Mouse (Mus musculus) bone marrow, adult 2 months (tissue): ENCODE results near the gene Muc3.

ENCODE experiments used
- CTCF ChIP-seq: fragments of 200-500 bp; IDR thresholded peaks from 2 replicates; pipeline ENCODE4 v1.5.1; 2011; ENCODE audit warnings: low read length, control low read depth; ENCODE audit not compliant: control insufficient read depth, insufficient read depth
- POLR2A ChIP-seq: fragments of 200-500 bp; IDR thresholded peaks from 2 replicates; pipeline ENCODE4 v1.6.1; 2011; ENCODE audit warnings: low read depth, mild to moderate bottlenecking, control low read depth, low read length, borderline replicate concordance; ENCODE audit not compliant: control insufficient read depth

GRCm38 (mm10) chr5:137095135-137095534 lies 54.0 kb downstream of the Muc3 start:
- TF ChIP-seq CTCF (no peak), POLR2A (no peak)
